Mouse (Mus musculus) heart, postnatal 0 days (tissue): Measurements from ENCODE around the gene Gm47841. TPM values are rescaled to one million over a fixed set of nuclear protein-coding genes. Genes with fewer than 3 reads are reported as not detected.

Experiments used
- ATAC-seq: fragments of 200-750 bp; cut with Nextera tagmentation; 2 replicates; pipeline ENCODE4 v1.8.0; 2017; ENCODE audit warnings: low read depth, moderate number of reproducible peaks, moderate library complexity; ENCODE audit not compliant: insufficient read depth
- DNase-seq: peaks from one replicate; pipeline ENCODE4 v3.0.0-alpha.2; 2016; ENCODE audit warnings: low spot score
- H3K27ac ChIP-seq: fragments of 300-500 bp; sonication (generic); 2 replicates; pipeline ENCODE4 v1.5.1; 2014; ENCODE audit warnings: low read depth, mild to moderate bottlenecking
- H3K27me3 ChIP-seq: fragments of 300-500 bp; sonication (generic); 2 replicates; pipeline ENCODE4 v1.6.1; 2014; ENCODE audit warnings: low read length, mixed read lengths; ENCODE audit not compliant: control insufficient read depth, insufficient read depth
- H3K36me3 ChIP-seq: fragments of 300-500 bp; sonication (generic); replicated peaks from 2 replicates; pipeline ENCODE4 v1.6.1; 2014; ENCODE audit warnings: low read length, mixed read lengths; ENCODE audit not compliant: control insufficient read depth, insufficient read depth
- H3K4me1 ChIP-seq: fragments of 300-500 bp; sonication (generic); 2 replicates; pipeline ENCODE4 v1.6.1; 2014; ENCODE audit warnings: antibody characterized with exemption; ENCODE audit not compliant: control insufficient read depth, insufficient read depth
- H3K4me2 ChIP-seq: fragments of 300-500 bp; sonication (generic); 2 replicates; pipeline ENCODE4 v1.6.1; 2014; ENCODE audit warnings: low read depth, mild to moderate bottlenecking, low read length, moderate library complexity
- H3K4me3 ChIP-seq: fragments of 300-500 bp; sonication (generic); 2 replicates; pipeline ENCODE4 v1.5.1; 2014; ENCODE audit warnings: low read depth, low read length
- H3K9ac ChIP-seq: fragments of 300-500 bp; sonication (generic); replicated peaks from 2 replicates; pipeline ENCODE4 v1.6.1; 2014; ENCODE audit warnings: low read depth, low read length, mixed read lengths
- H3K9me3 ChIP-seq: fragments of 300-500 bp; sonication (generic); replicated peaks from 2 replicates; pipeline ENCODE4 v1.6.1; 2016; ENCODE audit warnings: low read length; ENCODE audit not compliant: control insufficient read depth
- CTCF ChIP-seq: IDR thresholded peaks from 2 replicates; pipeline ENCODE4 v1.5.1; 2016; ENCODE audit warnings: antibody characterized with exemption, control low read depth, low read depth
- EP300 ChIP-seq: IDR thresholded peaks from 2 replicates; pipeline ENCODE4 v1.6.1; 2016; ENCODE audit warnings: antibody characterized with exemption, low read depth
- WGBS: fragments of 180-500 bp; shearing (Covaris S2); extraction: QIAGEN DNeasy Blood & Tissue Kit; methylation state at CpG from one replicate; pipeline ENCODE4 v1.1.7; 2014; 5-methylcytosine and 5-hydroxymethylcytosine counted together
- polyA plus RNA-seq: library from polyadenylated mRNA; unstranded; fragments of >200 nt; fragmentation: Nextera tagmentation; extraction: Ambion mirVana; gene quantifications from 2 replicates; pipeline ENCODE4 v1.2.1, GENCODE M21; 2015
- total RNA-seq: library from RNA; depleted of rRNA; stranded (reverse); fragments of >200 nt; gene quantifications from 2 replicates; pipeline ENCODE4 v1.2.3, GENCODE M21; 2014; ENCODE audit warnings: low replicate concordance

The Gm47841 gene
- total and polyA plus RNA-seq, 2 experiments from 2014 or later: not detected

GRCm38 (mm10) chr15:101072736-101073135 lies 25.5 kb upstream of the Gm47841 start:
- Histone ChIP-seq H3K9ac (no peak overlapping the region), H3K4me1 (peaks cover 4% of the 10 kb centered on the region; the same call in 1 of the 2 replicates), H3K36me3 (no peaks in the 10 kb centered on the region), H3K27me3 (peaks cover 23% of the 10 kb centered on the region), H3K4me2 (no peak overlapping the region), H3K27ac (no peak overlapping the region), H3K9me3 (no peaks in the 10 kb centered on the region), H3K4me3 (no peak overlapping the region)
- no peak for DNase-seq
- TF ChIP-seq CTCF (no peak), EP300 (no peak)
- 38% methylated on average over 2 of the region's 2 CpGs for WGBS
- ATAC-seq: no peak

GRCm38 (mm10) chr15:101070762-101071161 lies 23.6 kb upstream of the Gm47841 start:
- DNase-seq: no peak
- Histone ChIP-seq H3K27ac (no peak overlapping the region), H3K36me3 (no peaks in the 10 kb centered on the region), H3K9me3 (no peaks in the 10 kb centered on the region), H3K4me3 (no peak overlapping the region), H3K27me3 (peaks cover 4% of the 10 kb centered on the region; the same call in 1 of the 2 replicates), H3K4me1 (peaks cover 4% of the 10 kb centered on the region; the same call in 1 of the 2 replicates), H3K4me2 (no peak overlapping the region), H3K9ac (no peak overlapping the region)
- TF ChIP-seq EP300: no peak
- TF ChIP-seq CTCF: no peak
- WGBS: 49% methylated on average over 5 of the region's 5 CpGs
- ATAC-seq: no peak

- ATAC-seq (no peak), DNase-seq (no peak)
- H3K4me1 ChIP-seq: peaks cover 14% of the 10 kb centered on the region; the same call in 1 of the 2 replicates
- 66% methylated on average over 9 of the region's 9 CpGs for WGBS
- H3K27me3 ChIP-seq: no peaks in the 10 kb centered on the region
- no peak overlapping the region for H3K4me3 ChIP-seq
- H3K4me2 ChIP-seq: no peak overlapping the region
- H3K36me3 ChIP-seq: no peaks in the 10 kb centered on the region
- no peak overlapping the region for H3K9ac ChIP-seq
- H3K27ac ChIP-seq: no peak overlapping the region
- TF ChIP-seq EP300 (no peak), CTCF (no peak)
- no peaks in the 10 kb centered on the region for H3K9me3 ChIP-seq
Measured at GRCm38 (mm10) chr15:101069641-101070190, 22.5 kb upstream of the Gm47841 start.

GRCm38 (mm10) chr15:101068671-101069070 lies 21.5 kb upstream of the Gm47841 start:
- Histone ChIP-seq H3K4me2 (no peak overlapping the region), H3K9me3 (no peaks in the 10 kb centered on the region), H3K4me1 (peaks cover 14% of the 10 kb centered on the region; the same call in 1 of the 2 replicates), H3K27me3 (no peaks in the 10 kb centered on the region), H3K4me3 (no peak overlapping the region), H3K36me3 (no peaks in the 10 kb centered on the region), H3K9ac (no peak overlapping the region), H3K27ac (peak overlapping the region; percentile 59)
- DNase-seq (no peak), ATAC-seq (no peak)
- 63% methylated on average over 4 of the region's 4 CpGs for WGBS
- TF ChIP-seq EP300: no peak
- TF ChIP-seq CTCF: no peak

- no peak overlapping the region for H3K4me3 ChIP-seq
- H3K9ac ChIP-seq: no peak overlapping the region
- H3K4me1 ChIP-seq: peaks cover 13% of the 10 kb centered on the region; the same call in 1 of the 2 replicates
- no peaks in the 10 kb centered on the region for H3K36me3 ChIP-seq
- TF ChIP-seq CTCF: no peak
- TF ChIP-seq EP300: peak; percentile 24; the same call in 1 of the 2 replicates
- ATAC-seq (peak; percentile 72), DNase-seq (peak; percentile 28)
- H3K27ac ChIP-seq: peak overlapping the region; percentile 59
- H3K9me3 ChIP-seq: no peaks in the 10 kb centered on the region
- 60% methylated on average over 3 of the region's 3 CpGs for WGBS
- no peak overlapping the region for H3K4me2 ChIP-seq
- no peaks in the 10 kb centered on the region for H3K27me3 ChIP-seq
Measured at GRCm38 (mm10) chr15:101068029-101068428, 20.8 kb upstream of the Gm47841 start.
